8 mouse cellular contexts compared by ENCODE assay signal in genomic region chr4:133132027-133132426, GRCm38 (mm10). TPM values are rescaled to one million over a fixed set of nuclear protein-coding genes. Genes with fewer than 3 reads are reported as not detected.
A peak's percentile ranks its signal among the peaks of the same experiment; 100 is the strongest.
DNase-seq lines count a peak whose midpoint lies in the region; ATAC-seq and TF ChIP-seq lines count a peak whose summit lies in the region.

No protein-coding gene starts in this region.

- H3K79me3 ChIP-seq in C2C12 (ENCODE audit: low read depth): peaks cover 58% of the 10 kb centered on the region

- peak overlapping the region; percentile 85 for H3K4me3 ChIP-seq in C2C12 (ENCODE audit: insufficient read depth, poor library complexity, severe bottlenecking)
- H3K4me3 ChIP-seq in forebrain, embryonic 16.5 days (replicated peaks; ENCODE audit: low read length): peak overlapping the region; percentile 84
- H3K4me3 ChIP-seq in hindbrain, embryonic 16.5 days (ENCODE audit: low read length): peak overlapping the region; percentile 97
- H3K4me3 ChIP-seq in liver, embryonic 13.5 days (replicated peaks): peak overlapping the region; percentile 95

- DNase-seq in adrenal gland, postnatal 14 days: peak; percentile 57
- no peak for DNase-seq in liver, embryonic 13.5 days
- peak; percentile 67 for DNase-seq in naive thymus-derived CD4-positive, alpha-beta T cell, adult 2 months (ENCODE audit: low read depth)
- DNase-seq in ovary, adult 18-20 months (ENCODE audit: low spot score): no peak

- peak overlapping the region; percentile 51 for H3ac ChIP-seq in C2C12 (ENCODE audit: control insufficient read depth, insufficient read length, low read depth)

- H3K9ac ChIP-seq in forebrain, embryonic 16.5 days (replicated peaks; ENCODE audit: low read depth, low read length): 0 out of 2 replicates have a peak overlapping the region, but pooled peaks have one; percentile 15
- H3K9ac ChIP-seq in hindbrain, embryonic 16.5 days (ENCODE audit: low read depth, low read length): peak overlapping the region; percentile 47
- peak overlapping the region; percentile 96 for H3K9ac ChIP-seq in liver, embryonic 13.5 days

- peaks cover 11% of the 10 kb centered on the region for H3K36me3 ChIP-seq in C2C12 (ENCODE audit: control insufficient read depth, insufficient read depth)
- 0 out of 2 replicates have a peak, but pooled peaks cover 3% of the 10 kb centered on the region for H3K36me3 ChIP-seq in forebrain, embryonic 16.5 days (ENCODE audit: control insufficient read depth, insufficient read depth)
- H3K36me3 ChIP-seq in hindbrain, embryonic 16.5 days (ENCODE audit: control insufficient read depth, insufficient read depth, low read length): no peaks in the 10 kb centered on the region
- H3K36me3 ChIP-seq in liver, embryonic 13.5 days: peaks cover 14% of the 10 kb centered on the region

- WGBS in forebrain, embryonic 16.5 days: 31% methylated on average over 6 of the region's 6 CpGs
- WGBS in hindbrain, embryonic 16.5 days: 19% methylated on average over 6 of the region's 6 CpGs
- WGBS in liver, embryonic 13.5 days (ENCODE audit: insufficient replicate concordance): 7% methylated on average over 6 of the region's 6 CpGs

- peak overlapping the region; percentile 91 for H3K4me2 ChIP-seq in forebrain, embryonic 16.5 days (ENCODE audit: low read length)
- H3K4me2 ChIP-seq in hindbrain, embryonic 16.5 days (ENCODE audit: low read length): peak overlapping the region; percentile 66
- peak overlapping the region; percentile 89 for H3K4me2 ChIP-seq in liver, embryonic 13.5 days

- no peak for ATAC-seq in forebrain, embryonic 16.5 days
- ATAC-seq in hindbrain, embryonic 16.5 days: no peak
- no peak for ATAC-seq in liver, embryonic 13.5 days (ENCODE audit: low read depth)
- no peak for ATAC-seq in megakaryocyte-erythroid progenitor cell, adult 5-6 weeks (replicated peaks; ENCODE audit: low FRiP score, low TSS enrichment, poor library complexity, severe bottlenecking)

- peaks cover 23% of the 10 kb centered on the region for H3K4me1 ChIP-seq in forebrain, embryonic 16.5 days (replicated peaks; ENCODE audit: control insufficient read depth, insufficient read depth, low read length)
- H3K4me1 ChIP-seq in hindbrain, embryonic 16.5 days (ENCODE audit: control insufficient read depth, insufficient read depth, low read depth, low read length): peaks cover 18% of the 10 kb centered on the region
- peaks cover 38% of the 10 kb centered on the region for H3K4me1 ChIP-seq in liver, embryonic 13.5 days (replicated peaks)

- no peak overlapping the region for H3K27ac ChIP-seq in forebrain, embryonic 16.5 days (ENCODE audit: low read length)
- H3K27ac ChIP-seq in hindbrain, embryonic 16.5 days (ENCODE audit: low read depth, low read length): peak overlapping the region; percentile 39; the same call in 1 of the 2 replicates
- peak overlapping the region; percentile 88 for H3K27ac ChIP-seq in liver, embryonic 13.5 days

- no peaks in the 10 kb centered on the region for H3K27me3 ChIP-seq in C2C12 (ENCODE audit: control insufficient read depth, insufficient read depth, insufficient read length)
- H3K27me3 ChIP-seq in forebrain, embryonic 16.5 days (replicated peaks; ENCODE audit: control insufficient read depth, insufficient read depth, low read length): no peaks in the 10 kb centered on the region
- H3K27me3 ChIP-seq in hindbrain, embryonic 16.5 days (replicated peaks; ENCODE audit: control insufficient read depth, insufficient read depth, low read length): no peaks in the 10 kb centered on the region
- H3K27me3 ChIP-seq in liver, embryonic 13.5 days: no peaks in the 10 kb centered on the region

- H3K79me2 ChIP-seq in C2C12 (ENCODE audit: control insufficient read depth, insufficient read depth): peaks cover 76% of the 10 kb centered on the region

- TF ChIP-seq CTCF in C2C12 (IDR thresholded peaks at IDR 0.05; ENCODE audit: control insufficient read depth, insufficient read depth, insufficient read length): no peak

- H3K9me3 ChIP-seq in forebrain, embryonic 16.5 days (ENCODE audit: control insufficient read depth, low read length): no peaks in the 10 kb centered on the region
- H3K9me3 ChIP-seq in hindbrain, embryonic 16.5 days (ENCODE audit: control insufficient read depth, low read length): no peaks in the 10 kb centered on the region
- H3K9me3 ChIP-seq in liver, embryonic 13.5 days (replicated peaks): no peaks in the 10 kb centered on the region

TF ChIP-seq in C2C12, 6 proteins besides CTCF, POLR2A, EP300 and RAD21:
- no peak for TF ChIP-seq MYOD1 (IDR thresholded peaks at IDR 0.05; ENCODE audit: control insufficient read depth, insufficient read length, low read depth)
- no peak for TF ChIP-seq MAX (IDR thresholded peaks at IDR 0.05)
- TF ChIP-seq CEBPB (IDR thresholded peaks at IDR 0.05; ENCODE audit: low read depth): no peak
- TF ChIP-seq MYOG (IDR thresholded peaks at IDR 0.05; ENCODE audit: control insufficient read depth, extremely low read depth, insufficient read length): no peak

RNA-seq across cellular contexts. Expression of gene Wasf2, which starts 1.7 kb away (rescaled TPM):
- 52.1 TPM for polyA plus RNA-seq in C2C12 (2012; fragmentation: generic; extraction: Trizol)
- total RNA-seq in adrenal gland, postnatal 14 days (2021): 117 and 150 TPM in 2 replicates
- 27.0 and 31.5 TPM in 2 replicates for polyA plus RNA-seq in forebrain, embryonic 16.5 days (2015; fragmentation: Nextera tagmentation; extraction: Ambion mirVana)
- polyA plus RNA-seq in hindbrain, embryonic 16.5 days (2015; fragmentation: Nextera tagmentation; extraction: Ambion mirVana): 22.7 and 23.2 TPM in 2 replicates
- 52.3 and 54.0 TPM in 2 replicates for polyA plus RNA-seq in liver, embryonic 13.5 days (2015; fragmentation: Nextera tagmentation; extraction: Ambion mirVana)
- total RNA-seq in megakaryocyte-erythroid progenitor cell, adult 5-6 weeks (2014; fragmentation: Nextera tagmentation): 66.5 and 75.9 TPM in 2 replicates
- 16.7 and 27.7 TPM in 2 replicates for total RNA-seq in megakaryocyte-erythroid progenitor cell, adult 5-6 weeks (2017)

Comparison
In these comparisons a context has a peak if more than half of its experiments do, and no peak if none do; other contexts are left out.
1. DNase-seq: peak in adrenal gland, postnatal 14 days (single experiment) and naive thymus-derived CD4-positive, alpha-beta T cell, adult 2 months (single experiment); none in liver, embryonic 13.5 days (single experiment) and ovary, adult 18-20 months (single experiment).
2. H3K9ac ChIP-seq: peak in every context shown above with its lines; median percentile 96 in liver, embryonic 13.5 days; 47 in hindbrain, embryonic 16.5 days; 15 in forebrain, embryonic 16.5 days.
3. Peak in every context shown above with its lines, with median percentiles within 50 percentile points of each other: H3K4me3 ChIP-seq and H3K4me2 ChIP-seq.